Mouse (Mus musculus): ENCODE data around the gene Dppa2. TPM values are rescaled to one million over a fixed set of nuclear protein-coding genes. Genes with fewer than 3 reads are reported as not detected.

Dppa2 gene
- polyA plus RNA-seq, 1 experiment from 2014 or later = not detected

GRCm38 (mm10) chr16:48360887-48361286 lies 57.2 kb downstream of the Dppa2 start:
- 93% methylated on average over 12 of the region's 12 CpGs for WGBS
- no peak for ATAC-seq (replicated peaks; ENCODE audit: low FRiP score, low read depth)
- H3K27ac ChIP-seq = no peak overlapping the region
- H3K27me3 ChIP-seq (ENCODE audit: insufficient read depth, low read length) = no peaks in the 10 kb centered on the region
- H3K4me3 ChIP-seq (replicated peaks; ENCODE audit: low read depth, low read length) = no peak overlapping the region
- no peak overlapping the region for H3K9ac ChIP-seq (ENCODE audit: low read depth, low read length)
- H3K9me3 ChIP-seq (replicated peaks; ENCODE audit: low read length) = no peaks in the 10 kb centered on the region
- no peaks in the 10 kb centered on the region for H3K4me1 ChIP-seq (replicated peaks; ENCODE audit: insufficient read depth, low read length)
- DNase-seq (ENCODE audit: low spot score) = no peak
- no peak for TF ChIP-seq CTCF (IDR thresholded peaks at IDR 0.05; ENCODE audit: low read depth)
- no peak overlapping the region for H3K4me2 ChIP-seq (ENCODE audit: low read length)
- H3K36me3 ChIP-seq (ENCODE audit: insufficient read depth, low read length) = no peaks in the 10 kb centered on the region

GRCm38 (mm10) chr16:48366801-48367200 lies 63.1 kb downstream of the Dppa2 start:
- ATAC-seq (replicated peaks; ENCODE audit: low FRiP score, low read depth) (no peak), DNase-seq (ENCODE audit: low spot score) (no peak)
- Histone ChIP-seq H3K4me3 (replicated peaks; ENCODE audit: low read depth, low read length) (no peak overlapping the region), H3K9me3 (replicated peaks; ENCODE audit: low read length) (no peaks in the 10 kb centered on the region), H3K4me1 (replicated peaks; ENCODE audit: insufficient read depth, low read length) (no peaks in the 10 kb centered on the region), H3K27ac (no peak overlapping the region), H3K9ac (ENCODE audit: low read depth, low read length) (no peak overlapping the region), H3K36me3 (ENCODE audit: insufficient read depth, low read length) (no peaks in the 10 kb centered on the region), H3K4me2 (ENCODE audit: low read length) (no peak overlapping the region), H3K27me3 (ENCODE audit: insufficient read depth, low read length) (no peaks in the 10 kb centered on the region)
- 90% methylated on average over 5 of the region's 5 CpGs for WGBS
- TF ChIP-seq CTCF (IDR thresholded peaks at IDR 0.05; ENCODE audit: low read depth) = peak; percentile 38; the same call in 1 of the 2 replicates

DNA sequence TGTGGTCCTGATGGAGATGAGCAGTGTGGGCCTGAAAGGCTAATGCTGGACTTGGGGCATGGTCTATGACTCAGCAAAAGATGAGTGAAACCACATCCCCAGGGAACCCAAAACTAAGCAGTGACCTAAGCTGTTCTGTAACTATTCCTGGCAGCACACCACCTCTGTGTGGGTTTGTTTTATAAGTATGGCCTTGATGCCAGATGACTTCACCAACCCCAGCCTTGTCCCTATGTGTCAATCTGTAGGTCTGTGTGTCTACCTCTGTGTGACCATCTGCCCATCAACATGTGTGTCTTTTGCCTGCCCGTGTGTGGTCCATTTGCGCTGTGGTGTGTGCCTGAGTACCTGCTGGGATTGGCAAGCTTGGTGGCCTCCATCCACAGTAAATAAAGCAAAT lies 64.4 kb downstream of the Dppa2 start:
- Histone ChIP-seq H3K9me3 (replicated peaks; ENCODE audit: low read length) (no peaks in the 10 kb centered on the region), H3K27ac (no peak overlapping the region), H3K4me3 (replicated peaks; ENCODE audit: low read depth, low read length) (no peak overlapping the region), H3K27me3 (ENCODE audit: insufficient read depth, low read length) (no peaks in the 10 kb centered on the region), H3K36me3 (ENCODE audit: insufficient read depth, low read length) (no peaks in the 10 kb centered on the region), H3K4me1 (replicated peaks; ENCODE audit: insufficient read depth, low read length) (no peaks in the 10 kb centered on the region), H3K9ac (ENCODE audit: low read depth, low read length) (no peak overlapping the region), H3K4me2 (ENCODE audit: low read length) (no peak overlapping the region)
- TF ChIP-seq CTCF (IDR thresholded peaks at IDR 0.05; ENCODE audit: low read depth) = no peak
- no peak for DNase-seq (ENCODE audit: low spot score)
- ATAC-seq (replicated peaks; ENCODE audit: low FRiP score, low read depth) = no peak
- 90% methylated on average over 2 of the region's 2 CpGs for WGBS

Other genes with a start within 250 kb of the Dppa2 start
- 0.14 TPM in 1 of 2 replicates, not detected in the other for gene Dppa4, start 20.2 kb upstream of the Dppa2 start, polyA plus RNA-seq (2015; fragmentation: Nextera tagmentation; extraction: Ambion mirVana)
- gene Gm5485, start 108.5 kb downstream of the Dppa2 start, polyA plus RNA-seq (2015; fragmentation: Nextera tagmentation; extraction: Ambion mirVana) = 0.31 and 0.39 TPM in 2 replicates
- gene Morc1, start 127.3 kb downstream of the Dppa2 start, polyA plus RNA-seq (2015; fragmentation: Nextera tagmentation; extraction: Ambion mirVana) = 0.05 and 0.08 TPM in 2 replicates

All from kidney, postnatal 0 days (tissue).